Mouse (Mus musculus): ENCODE results near the gene Pkig. TPM values are rescaled to one million over a fixed set of nuclear protein-coding genes. Genes with fewer than 3 reads are reported as not detected.

Pkig gene
- polyA plus RNA-seq, 1 experiment from 2014 or later = 124 TPM

GRCm38 (mm10) chr2:163749647-163750611, 91.7 kb downstream of the Pkig start, which contains the start of gene Ada:
Gene Ada (minus strand): TSS chr2:163750239.
- Histone ChIP-seq H3K4me2 (replicated peaks) (peak within 1 kb of the TSS; percentile 91), H3K27ac (no peak within 1 kb of the TSS), H3K27me3 (peaks cover 28% of the 10 kb centered on the region), H3K9me3 (no peaks in the 10 kb centered on the region), H3K9ac (replicated peaks) (peak within 1 kb of the TSS; percentile 70), H3K4me3 (replicated peaks) (peak within 1 kb of the TSS; percentile 51), H3K4me1 (replicated peaks) (peaks cover 14% of the 10 kb centered on the region), H3K36me3 (no peaks in the 10 kb centered on the region)
- 1% methylated on average over 51 of the region's 57 CpGs for WGBS
- ATAC-seq = peak; percentile 83

- WGBS = 85% methylated on average over 5 of the region's 5 CpGs
- H3K9ac ChIP-seq (replicated peaks) = no peak overlapping the region
- no peak overlapping the region for H3K4me3 ChIP-seq (replicated peaks)
- peaks cover 17% of the 10 kb centered on the region for H3K27me3 ChIP-seq
- no peak for ATAC-seq
- H3K27ac ChIP-seq = no peak overlapping the region
- H3K36me3 ChIP-seq = no peaks in the 10 kb centered on the region
- H3K4me1 ChIP-seq (replicated peaks) = peaks cover 19% of the 10 kb centered on the region
- H3K9me3 ChIP-seq = no peaks in the 10 kb centered on the region
- H3K4me2 ChIP-seq (replicated peaks) = no peak overlapping the region
Measured at GRCm38 (mm10) chr2:163754228-163754627, 96.0 kb downstream of the Pkig start.

- Histone ChIP-seq H3K27me3 (peaks cover 6% of the 10 kb centered on the region; the same call in 1 of the 2 replicates), H3K4me1 (replicated peaks) (peaks cover 8% of the 10 kb centered on the region; the same call in 1 of the 2 replicates), H3K4me2 (replicated peaks) (no peak overlapping the region), H3K9me3 (no peaks in the 10 kb centered on the region), H3K4me3 (replicated peaks) (no peak overlapping the region), H3K36me3 (no peaks in the 10 kb centered on the region), H3K9ac (replicated peaks) (no peak overlapping the region), H3K27ac (no peak overlapping the region)
- no peak for ATAC-seq
- WGBS = 24% methylated on average over 2 of the region's 2 CpGs
Measured at GRCm38 (mm10) chr2:163756723-163757122, 98.5 kb downstream of the Pkig start.

GRCm38 (mm10) chr2:163758146-163758545, 100.0 kb downstream of the Pkig start:
- ATAC-seq = no peak
- no peak overlapping the region for H3K4me3 ChIP-seq (replicated peaks)
- peaks cover 8% of the 10 kb centered on the region; the same call in 1 of the 2 replicates for H3K4me1 ChIP-seq (replicated peaks)
- H3K27ac ChIP-seq = no peak overlapping the region
- no peak overlapping the region for H3K9ac ChIP-seq (replicated peaks)
- no peaks in the 10 kb centered on the region for H3K36me3 ChIP-seq
- WGBS = 88% methylated on average over 2 of the region's 2 CpGs
- no peaks in the 10 kb centered on the region for H3K9me3 ChIP-seq
- no peaks in the 10 kb centered on the region for H3K27me3 ChIP-seq
- no peak overlapping the region for H3K4me2 ChIP-seq (replicated peaks)

GRCm38 (mm10) chr2:163760589-163760988, 102.4 kb downstream of the Pkig start:
- WGBS = 85% methylated on average over 6 of the region's 6 CpGs
- no peak overlapping the region for H3K27ac ChIP-seq
- H3K4me2 ChIP-seq (replicated peaks) = no peak overlapping the region
- H3K27me3 ChIP-seq = no peaks in the 10 kb centered on the region
- no peak overlapping the region for H3K4me3 ChIP-seq (replicated peaks)
- H3K36me3 ChIP-seq = no peaks in the 10 kb centered on the region
- no peaks in the 10 kb centered on the region for H3K9me3 ChIP-seq
- no peak overlapping the region for H3K9ac ChIP-seq (replicated peaks)
- H3K4me1 ChIP-seq (replicated peaks) = peaks cover 8% of the 10 kb centered on the region; the same call in 1 of the 2 replicates
- ATAC-seq = no peak

GRCm38 (mm10) chr2:163761402-163761801, 103.2 kb downstream of the Pkig start:
- H3K27me3 ChIP-seq = no peaks in the 10 kb centered on the region
- no peaks in the 10 kb centered on the region for H3K9me3 ChIP-seq
- H3K27ac ChIP-seq = no peak overlapping the region
- H3K4me2 ChIP-seq (replicated peaks) = no peak overlapping the region
- H3K4me1 ChIP-seq (replicated peaks) = peaks cover 8% of the 10 kb centered on the region; the same call in 1 of the 2 replicates
- no peaks in the 10 kb centered on the region for H3K36me3 ChIP-seq
- H3K9ac ChIP-seq (replicated peaks) = no peak overlapping the region
- H3K4me3 ChIP-seq (replicated peaks) = no peak overlapping the region
- no peak for ATAC-seq
- WGBS = 83% methylated on average over 7 of the region's 7 CpGs

- Histone ChIP-seq H3K4me2 (replicated peaks) (no peak overlapping the region), H3K4me1 (replicated peaks) (no peaks in the 10 kb centered on the region), H3K9me3 (no peaks in the 10 kb centered on the region), H3K27me3 (peaks cover 12% of the 10 kb centered on the region; the same call in 1 of the 2 replicates), H3K4me3 (replicated peaks) (no peak overlapping the region), H3K27ac (no peak overlapping the region), H3K9ac (replicated peaks) (no peak overlapping the region), H3K36me3 (no peaks in the 10 kb centered on the region)
- ATAC-seq = no peak
Measured at GRCm38 (mm10) chr2:163766261-163766660, 108.1 kb downstream of the Pkig start.

- Histone ChIP-seq H3K9me3 (no peaks in the 10 kb centered on the region), H3K4me1 (replicated peaks) (no peaks in the 10 kb centered on the region), H3K9ac (replicated peaks) (no peak overlapping the region), H3K4me2 (replicated peaks) (no peak overlapping the region), H3K27me3 (peaks cover 12% of the 10 kb centered on the region; the same call in 1 of the 2 replicates), H3K4me3 (replicated peaks) (no peak overlapping the region), H3K27ac (no peak overlapping the region), H3K36me3 (no peaks in the 10 kb centered on the region)
- no peak for ATAC-seq
- WGBS = 88% methylated on average over 1 of the region's 1 CpGs
Measured at GRCm38 (mm10) chr2:163766890-163767289, 108.7 kb downstream of the Pkig start.

- ATAC-seq = no peak
- H3K9ac ChIP-seq (replicated peaks) = no peak overlapping the region
- no peaks in the 10 kb centered on the region for H3K9me3 ChIP-seq
- H3K4me1 ChIP-seq (replicated peaks) = no peaks in the 10 kb centered on the region
- no peaks in the 10 kb centered on the region for H3K36me3 ChIP-seq
- no peak overlapping the region for H3K4me2 ChIP-seq (replicated peaks)
- H3K4me3 ChIP-seq (replicated peaks) = no peak overlapping the region
- 86% methylated on average over 8 of the region's 8 CpGs for WGBS
- no peak overlapping the region for H3K27ac ChIP-seq
- H3K27me3 ChIP-seq = peaks cover 29% of the 10 kb centered on the region
Measured at GRCm38 (mm10) chr2:163770731-163771130, 112.5 kb downstream of the Pkig start.

Other genes starting within 250 kb of the Pkig start
- gene Oser1, start 233.7 kb upstream of the Pkig start, polyA plus RNA-seq (2015; fragmentation: Nextera tagmentation; extraction: Ambion mirVana) = 77.3 and 79.4 TPM in 2 replicates
- gene Gdap1l1, start 219.9 kb upstream of the Pkig start, polyA plus RNA-seq (2015; fragmentation: Nextera tagmentation; extraction: Ambion mirVana) = 114 and 121 TPM in 2 replicates
- 12.1 and 12.7 TPM in 2 replicates for gene Fitm2, start 185.8 kb upstream of the Pkig start, polyA plus RNA-seq (2015; fragmentation: Nextera tagmentation; extraction: Ambion mirVana)
- 0.18 TPM in 1 of 2 replicates, not detected in the other for gene R3hdml, start 166.1 kb upstream of the Pkig start, polyA plus RNA-seq (2015; fragmentation: Nextera tagmentation; extraction: Ambion mirVana)
- not detected in 2 replicates for gene Hnf4a, start 151.6 kb upstream of the Pkig start, polyA plus RNA-seq (2015; fragmentation: Nextera tagmentation; extraction: Ambion mirVana)
- gene Ttpal, start 56.1 kb upstream of the Pkig start, polyA plus RNA-seq (2015; fragmentation: Nextera tagmentation; extraction: Ambion mirVana) = 50.2 and 50.7 TPM in 2 replicates
- 30.5 and 31.7 TPM in 2 replicates for gene Serinc3, start 13.3 kb upstream of the Pkig start, polyA plus RNA-seq (2015; fragmentation: Nextera tagmentation; extraction: Ambion mirVana)
- 3.4 and 4.6 TPM in 2 replicates for gene Ada, start 91.9 kb downstream of the Pkig start, polyA plus RNA-seq (2015; fragmentation: Nextera tagmentation; extraction: Ambion mirVana)
- 0.15 and 0.23 TPM in 2 replicates for gene Ccn5, start 162.5 kb downstream of the Pkig start, polyA plus RNA-seq (2015; fragmentation: Nextera tagmentation; extraction: Ambion mirVana)
- 0.13 TPM in 1 of 2 replicates, not detected in the other for gene Kcnk15, start 195.3 kb downstream of the Pkig start, polyA plus RNA-seq (2015; fragmentation: Nextera tagmentation; extraction: Ambion mirVana)